Mouse (Mus musculus): ENCODE measurements around the gene Gm36079.
"Not testable (repeated sequence)": the region's sequence is repeated elsewhere in the genome, so short reads cannot be mapped to it uniquely, and the experiment has no call there.

Gene Gm36079

DNA sequence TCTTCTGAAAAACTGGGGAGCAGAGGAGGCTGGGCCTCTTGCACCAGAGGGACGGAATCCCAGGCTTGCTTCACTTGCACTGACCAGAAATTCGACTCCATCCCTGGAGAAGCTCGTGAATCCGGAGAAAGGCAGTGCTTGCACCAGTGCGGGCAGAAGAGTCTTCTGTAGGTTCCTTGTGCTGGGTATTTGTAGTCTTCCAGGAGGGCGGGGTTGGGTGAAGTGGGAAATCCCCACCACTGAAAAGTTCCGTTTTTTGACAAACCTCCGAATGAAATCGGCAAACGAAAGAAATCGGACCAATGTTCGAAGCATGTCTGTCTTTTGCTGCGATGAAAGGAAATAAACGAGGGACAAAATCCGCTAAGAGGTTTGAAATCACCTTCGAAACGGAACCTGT lies at the start of gene Gm36079:
Gm36079 (minus strand) TSS at position 101 of the 400 bp plus-strand sequence.
- DNase-seq: not testable (repeated sequence)

DNA sequence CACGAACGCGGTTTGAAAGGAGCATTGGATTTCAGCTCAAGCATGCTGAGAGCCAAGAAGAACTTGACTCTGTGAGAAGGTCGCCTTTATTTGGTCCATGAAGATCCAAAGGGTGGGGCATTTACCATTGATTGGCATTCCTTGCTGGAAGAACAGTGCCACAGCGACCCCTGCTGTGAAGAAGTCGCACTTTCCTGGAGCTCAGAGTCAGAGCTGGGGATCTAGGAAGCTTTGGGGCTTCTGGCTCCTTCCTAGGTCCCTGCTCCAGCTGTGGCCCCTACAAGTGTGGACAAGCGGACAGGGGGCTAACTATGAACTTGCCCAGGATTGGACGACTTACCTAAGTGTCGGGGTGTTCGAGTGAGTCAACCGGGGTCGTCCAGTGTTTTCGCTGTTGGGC lies 44.1 kb upstream of the Gm36079 start:
- not testable (repeated sequence) for DNase-seq

GRCm38 (mm10) chr13:120070012-120070598 lies 43.3 kb upstream of the Gm36079 start:
- DNase-seq: not testable (repeated sequence)

- DNase-seq: not testable (repeated sequence)
These were observed 36.8 kb upstream of the Gm36079 start for GRCm38 (mm10) chr13:120063439-120064089.

DNA sequence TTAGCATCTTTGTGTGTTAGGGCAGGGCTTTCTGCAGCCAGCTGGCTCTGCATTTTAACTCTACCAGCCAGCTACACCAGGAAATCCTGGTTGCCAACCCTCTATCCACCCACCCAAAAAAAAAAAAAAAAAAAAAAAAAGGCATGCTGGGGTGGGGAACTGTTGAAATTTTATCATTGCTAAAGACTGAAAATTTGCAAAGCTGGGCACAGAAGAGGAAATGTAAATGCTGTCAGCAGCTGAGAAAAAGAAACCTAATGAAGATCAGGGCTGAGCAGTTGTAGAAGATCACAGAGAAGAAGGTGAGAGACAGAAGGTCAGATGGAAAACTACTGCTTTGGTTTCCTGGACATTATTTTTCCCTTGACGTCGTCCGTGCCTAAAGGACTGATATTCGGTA lies 36.1 kb upstream of the Gm36079 start:
- not testable (repeated sequence) for DNase-seq

GRCm38 (mm10) chr13:120052085-120052484 lies 25.3 kb upstream of the Gm36079 start, which contains the start of gene Gm21188:
Gm21188 (minus strand) TSS chr13:120052194.
- DNase-seq: not testable (repeated sequence)

- DNase-seq: not testable (repeated sequence)
These were observed 21.8 kb upstream of the Gm36079 start for GRCm38 (mm10) chr13:120048608-120049007.

DNA sequence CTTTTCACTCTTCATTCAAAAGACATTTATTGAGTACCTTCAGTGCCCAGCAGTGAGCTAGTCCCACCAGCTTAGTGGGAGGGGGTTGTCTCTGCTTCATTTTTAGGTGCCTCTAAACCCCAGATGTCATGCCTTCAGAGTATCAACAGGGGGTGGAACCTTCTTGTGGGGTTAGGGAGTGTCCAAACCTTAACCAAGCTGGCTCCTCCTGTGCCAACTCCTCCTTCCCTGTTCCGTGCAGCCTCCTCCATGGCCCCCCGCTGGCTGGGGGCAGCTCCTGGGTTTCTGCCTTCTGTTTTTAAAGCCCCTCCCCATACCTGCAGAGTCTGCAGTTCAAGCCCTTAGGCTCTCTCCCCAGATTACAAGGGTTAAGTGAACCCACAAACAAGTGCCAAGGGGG lies 21.4 kb upstream of the Gm36079 start:
- not testable (repeated sequence) for DNase-seq

DNA sequence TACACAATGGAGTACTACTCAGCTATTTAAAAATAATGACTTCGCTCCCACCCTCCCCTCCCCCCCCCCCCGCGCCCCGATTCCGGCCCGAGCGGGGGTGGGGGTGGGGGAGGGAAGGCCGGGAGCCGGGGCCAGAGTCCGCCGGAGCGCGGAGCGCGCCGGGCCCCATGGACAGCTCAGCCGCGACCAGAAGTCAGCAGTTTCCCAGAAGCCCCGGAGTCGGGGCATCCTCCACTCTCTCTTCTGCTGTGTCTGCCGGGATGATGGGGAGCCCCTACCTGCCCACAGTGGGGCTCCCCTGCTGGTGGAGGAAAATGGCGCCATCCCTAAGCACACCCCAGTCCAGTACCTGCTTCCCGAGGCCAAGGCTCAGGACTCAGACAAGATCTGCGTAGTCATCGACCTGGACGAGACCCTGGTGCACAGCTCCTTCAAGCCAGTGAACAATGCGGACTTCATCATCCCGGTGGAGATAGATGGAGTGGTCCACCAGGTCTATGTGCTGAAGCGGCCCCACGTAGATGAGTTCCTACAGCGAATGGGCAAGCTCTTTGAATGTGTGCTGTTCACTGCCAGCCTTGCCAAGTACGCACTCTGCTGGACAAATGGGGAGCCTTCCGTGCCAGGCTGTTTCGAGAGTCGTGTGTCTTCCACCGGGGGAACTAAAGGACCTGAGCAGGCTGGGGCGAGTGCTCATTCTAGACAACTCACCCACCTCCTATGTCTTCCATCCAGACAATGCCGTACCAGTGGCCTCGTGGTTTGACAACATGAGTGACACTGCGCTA lies 19.8 kb upstream of the Gm36079 start:
- DNase-seq: not testable (repeated sequence)

DNA sequence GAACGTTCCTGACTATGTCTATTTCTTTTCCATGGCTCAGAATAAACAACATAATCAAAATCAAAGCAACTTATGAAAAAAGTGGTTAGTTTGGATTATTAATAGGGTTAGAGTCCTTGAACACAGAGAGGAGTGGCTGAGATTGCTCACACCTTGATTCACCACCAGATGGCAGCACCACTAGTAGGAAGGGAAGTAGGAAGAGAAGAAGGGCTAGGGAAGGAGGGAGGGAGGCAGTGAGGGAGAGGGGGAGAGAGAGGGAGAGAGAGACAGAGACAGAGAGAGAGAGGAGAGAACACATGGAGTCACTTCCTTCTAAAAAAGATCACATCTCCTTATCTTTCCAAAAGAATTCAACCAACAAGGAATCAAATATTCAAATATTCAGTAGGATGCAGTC lies 14.3 kb upstream of the Gm36079 start:
- peak in 1 of 2 experiments; percentile 29 for DNase-seq

GRCm38 (mm10) chr13:120037881-120038280 lies 11.1 kb upstream of the Gm36079 start:
- not testable (repeated sequence) for DNase-seq

DNA sequence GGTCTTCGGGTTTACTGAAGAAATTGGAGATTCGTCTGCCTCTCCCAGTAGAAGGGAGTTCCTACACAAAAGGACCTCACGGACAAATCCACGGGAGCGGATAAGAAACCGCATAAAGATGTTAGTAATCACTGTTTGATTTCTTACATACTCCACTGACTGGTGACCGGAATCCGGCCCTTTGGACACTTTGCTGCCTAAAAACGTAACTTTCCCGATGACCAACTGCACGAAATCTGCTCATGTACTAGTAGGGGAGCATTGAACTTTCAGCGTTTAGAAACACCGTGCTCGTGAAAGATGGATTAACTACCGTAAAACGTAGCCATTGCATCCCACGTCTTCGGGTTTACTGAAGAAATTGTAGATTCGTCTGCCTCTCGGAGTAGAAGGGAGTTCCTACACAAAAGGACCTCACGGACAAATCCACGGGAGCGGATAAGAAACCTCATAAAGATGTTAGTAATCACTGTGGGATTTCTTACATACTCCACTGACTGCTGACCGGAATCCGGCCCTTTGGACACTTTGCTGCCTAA lies 9.8 kb upstream of the Gm36079 start:
- peak; percentile 45 to 49 for DNase-seq

DNA sequence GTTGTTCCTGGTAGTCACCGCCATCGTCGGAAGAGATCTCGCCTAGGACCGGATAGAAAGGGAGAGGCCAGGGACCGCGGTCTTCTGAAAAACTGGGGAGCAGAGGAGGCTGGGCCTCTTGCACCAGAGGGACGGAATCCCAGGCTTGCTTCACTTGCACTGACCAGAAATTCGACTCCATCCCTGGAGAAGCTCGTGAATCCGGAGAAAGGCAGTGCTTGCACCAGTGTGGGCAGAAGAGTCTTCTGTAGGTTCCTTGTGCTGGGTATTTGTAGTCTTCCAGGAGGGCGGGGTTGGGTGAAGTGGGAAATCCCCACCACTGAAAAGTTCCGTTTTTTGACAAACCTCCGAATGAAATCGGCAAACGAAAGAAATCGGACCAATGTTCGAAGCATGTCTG lies 8.3 kb upstream of the Gm36079 start:
- peak in 1 of 2 experiments; percentile 27 for DNase-seq

DNA sequence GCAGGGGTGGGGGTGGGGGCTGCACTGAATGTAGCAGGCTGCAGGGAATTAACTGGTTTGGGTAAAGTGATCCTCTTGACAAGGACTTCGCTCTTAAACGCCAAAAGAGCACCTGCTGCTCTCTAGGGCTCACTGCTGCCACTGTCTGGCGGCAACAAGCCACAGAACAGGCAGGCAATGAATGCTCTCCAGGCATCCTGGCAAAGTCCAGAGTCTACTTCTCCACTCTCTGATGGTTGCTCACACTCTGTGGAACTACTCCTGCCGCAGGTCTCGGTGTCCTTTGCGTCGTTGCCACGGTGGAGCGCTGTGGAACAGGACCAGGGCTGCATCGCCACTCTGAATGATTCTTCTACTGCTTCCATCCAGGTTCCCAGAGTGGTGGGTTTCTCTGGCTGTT lies 7.8 kb upstream of the Gm36079 start:
- not testable (repeated sequence) for DNase-seq

GRCm38 (mm10) chr13:120033516-120034190 lies 6.8 kb upstream of the Gm36079 start:
- DNase-seq: peak; percentile 55 to 59

GRCm38 (mm10) chr13:120031676-120032075 lies 4.9 kb upstream of the Gm36079 start:
- peak; percentile 62 to 65 for DNase-seq

- DNase-seq: peak in 1 of 2 experiments; percentile 41
These were observed 557 bp upstream of the Gm36079 start for GRCm38 (mm10) chr13:120027368-120027767.

GRCm38 (mm10) chr13:120026373-120026772 lies 438 bp downstream of the Gm36079 start:
- not testable (repeated sequence) for DNase-seq

GRCm38 (mm10) chr13:120025576-120025975 lies 1.2 kb downstream of the Gm36079 start:
- peak in 1 of 2 experiments; percentile 30 for DNase-seq

DNA sequence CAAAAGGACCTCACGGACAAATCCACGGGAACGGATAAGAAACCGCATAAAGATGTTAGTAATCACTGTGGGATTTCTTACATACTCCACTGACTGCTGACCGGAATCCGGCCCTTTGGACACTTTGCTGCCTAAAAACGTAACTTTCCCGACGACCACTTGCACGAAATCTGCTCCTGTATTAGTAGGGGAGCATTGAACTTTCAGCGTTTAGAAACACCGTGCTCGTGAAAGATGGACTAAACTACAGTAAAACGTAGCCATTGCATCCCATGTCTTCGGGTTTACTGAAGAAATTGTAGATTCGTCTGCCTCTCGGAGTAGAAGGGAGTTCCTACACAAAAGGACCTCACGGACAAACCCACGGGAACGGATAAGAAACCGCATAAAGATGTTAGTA lies 1.8 kb downstream of the Gm36079 start:
- not testable (repeated sequence) for DNase-seq

DNA sequence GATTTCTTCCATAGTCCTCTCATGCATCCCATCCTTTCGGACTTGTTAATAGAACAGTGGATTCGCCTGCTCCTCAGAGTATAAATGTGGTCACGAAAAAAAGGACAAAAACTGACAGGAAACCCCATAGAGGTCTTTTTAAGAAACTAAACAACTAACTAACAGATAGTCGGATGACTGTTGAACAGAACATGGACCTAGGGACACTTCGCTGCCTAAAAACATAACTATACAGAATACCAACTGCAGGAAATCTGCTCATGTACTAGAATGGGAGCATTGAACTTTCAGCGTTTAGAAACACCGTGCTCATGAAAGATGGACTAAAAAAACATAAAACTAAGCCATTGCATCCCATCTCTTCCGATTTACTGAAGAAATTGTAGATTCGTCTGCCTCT lies 2.2 kb downstream of the Gm36079 start:
- not testable (repeated sequence) for DNase-seq

- not testable (repeated sequence) for DNase-seq
These were observed 5.3 kb downstream of the Gm36079 start for GRCm38 (mm10) chr13:120021477-120021876.
